Mouse (Mus musculus) limb, embryonic 13.5 days (tissue): ENCODE data around the gene Cldn1. TPM values are rescaled to one million over a fixed set of nuclear protein-coding genes. Genes with fewer than 3 reads are reported as not detected.

Source experiments
- ATAC-seq: fragments of 200-750 bp; cut with Nextera tagmentation; 2 replicates; pipeline ENCODE4 v1.8.0; 2017; ENCODE audit warnings: low read depth, moderate number of reproducible peaks, moderate TSS enrichment; ENCODE audit not compliant: low FRiP score
- H3K27ac ChIP-seq: fragments of 300-500 bp; sonication (generic); 2 replicates; pipeline ENCODE4 v1.5.1; 2015; ENCODE audit warnings: inconsistent platforms, mild to moderate bottlenecking, moderate library complexity
- H3K27me3 ChIP-seq: fragments of 300-500 bp; sonication (generic); 2 replicates; pipeline ENCODE4 v1.6.1; 2015; ENCODE audit warnings: mild to moderate bottlenecking, inconsistent platforms
- H3K36me3 ChIP-seq: fragments of 300-500 bp; sonication (generic); 2 replicates; pipeline ENCODE4 v1.6.1; 2015; ENCODE audit warnings: inconsistent platforms, mild to moderate bottlenecking, moderate library complexity
- H3K4me1 ChIP-seq: fragments of 300-500 bp; sonication (generic); 2 replicates; pipeline ENCODE4 v1.6.1; 2015; ENCODE audit warnings: inconsistent platforms
- H3K4me2 ChIP-seq: fragments of 300-500 bp; sonication (generic); replicated peaks from 2 replicates; pipeline ENCODE4 v1.6.1; 2015; ENCODE audit warnings: inconsistent platforms, mild to moderate bottlenecking, moderate library complexity
- H3K4me3 ChIP-seq: fragments of 300-500 bp; sonication (generic); 2 replicates; pipeline ENCODE4 v1.5.1; 2015; ENCODE audit warnings: moderate library complexity, mild to moderate bottlenecking, inconsistent platforms
- H3K9ac ChIP-seq: fragments of 300-500 bp; sonication (generic); 2 replicates; pipeline ENCODE4 v1.6.1; 2015; ENCODE audit warnings: mild to moderate bottlenecking, inconsistent platforms
- H3K9me3 ChIP-seq: fragments of 300-500 bp; sonication (generic); 2 replicates; pipeline ENCODE4 v1.6.1; 2016; ENCODE audit warnings: inconsistent platforms
- WGBS: fragments of 180-500 bp; shearing (Covaris S2); methylation state at CpG from one replicate; pipeline ENCODE4 v1.1.7; 2015; 5-methylcytosine and 5-hydroxymethylcytosine counted together
- polyA plus RNA-seq: library from polyadenylated mRNA; unstranded; fragments of >200 nt; fragmentation: Nextera tagmentation; extraction: Ambion mirVana; gene quantifications from 2 replicates; pipeline ENCODE4 v1.2.1, GENCODE M21; 2015

Cldn1 gene
- polyA plus RNA-seq, 1 experiment from 2014 or later = 10.7 TPM

GRCm38 (mm10) chr16:26360694-26361093 is 10.9 kb downstream of the Cldn1 start:
- Histone ChIP-seq H3K27me3 (no peaks in the 10 kb centered on the region), H3K4me3 (no peak overlapping the region), H3K4me2 (no peak overlapping the region), H3K4me1 (no peaks in the 10 kb centered on the region), H3K9me3 (peaks cover 4% of the 10 kb centered on the region; the same call in 1 of the 2 replicates), H3K9ac (no peak overlapping the region), H3K27ac (no peak overlapping the region), H3K36me3 (no peaks in the 10 kb centered on the region)
- 37% methylated on average over 3 of the region's 3 CpGs for WGBS
- no peak for ATAC-seq

DNA sequence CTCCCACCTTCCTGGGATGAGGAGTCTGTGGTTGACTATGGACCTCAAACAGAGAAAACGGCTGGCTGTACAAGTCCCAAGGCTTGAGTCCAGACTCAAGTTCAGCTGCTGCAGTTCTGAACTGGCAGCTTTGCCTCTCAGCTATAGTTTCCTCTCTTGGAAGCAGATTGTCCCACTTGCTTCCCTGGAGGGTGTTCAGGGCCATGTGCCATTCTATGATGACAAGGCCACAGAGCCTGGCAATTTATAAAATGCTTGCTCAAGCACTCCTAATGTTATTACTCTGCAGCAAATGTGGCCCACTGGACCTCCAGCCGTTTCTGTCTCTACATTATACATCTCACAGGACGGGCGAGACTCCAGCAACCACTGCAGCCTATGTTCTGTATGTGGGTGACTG is 12.0 kb downstream of the Cldn1 start:
- ATAC-seq = no peak
- H3K4me2 ChIP-seq = no peak overlapping the region
- 63% methylated on average over 4 of the region's 4 CpGs for WGBS
- H3K9me3 ChIP-seq = peaks cover 6% of the 10 kb centered on the region; the same call in 1 of the 2 replicates
- H3K27ac ChIP-seq = no peak overlapping the region
- H3K27me3 ChIP-seq = no peaks in the 10 kb centered on the region
- H3K9ac ChIP-seq = no peak overlapping the region
- H3K4me3 ChIP-seq = no peak overlapping the region
- H3K4me1 ChIP-seq = no peaks in the 10 kb centered on the region
- no peaks in the 10 kb centered on the region for H3K36me3 ChIP-seq

- no peak overlapping the region for H3K4me2 ChIP-seq
- H3K36me3 ChIP-seq = no peaks in the 10 kb centered on the region
- no peaks in the 10 kb centered on the region for H3K27me3 ChIP-seq
- H3K9me3 ChIP-seq = peaks cover 6% of the 10 kb centered on the region; the same call in 1 of the 2 replicates
- H3K27ac ChIP-seq = no peak overlapping the region
- H3K4me1 ChIP-seq = no peaks in the 10 kb centered on the region
- no peak overlapping the region for H3K4me3 ChIP-seq
- ATAC-seq = no peak
- no peak overlapping the region for H3K9ac ChIP-seq
- 92% methylated on average over 5 of the region's 5 CpGs for WGBS
Observed at GRCm38 (mm10) chr16:26358898-26359297, 12.7 kb downstream of the Cldn1 start.

DNA sequence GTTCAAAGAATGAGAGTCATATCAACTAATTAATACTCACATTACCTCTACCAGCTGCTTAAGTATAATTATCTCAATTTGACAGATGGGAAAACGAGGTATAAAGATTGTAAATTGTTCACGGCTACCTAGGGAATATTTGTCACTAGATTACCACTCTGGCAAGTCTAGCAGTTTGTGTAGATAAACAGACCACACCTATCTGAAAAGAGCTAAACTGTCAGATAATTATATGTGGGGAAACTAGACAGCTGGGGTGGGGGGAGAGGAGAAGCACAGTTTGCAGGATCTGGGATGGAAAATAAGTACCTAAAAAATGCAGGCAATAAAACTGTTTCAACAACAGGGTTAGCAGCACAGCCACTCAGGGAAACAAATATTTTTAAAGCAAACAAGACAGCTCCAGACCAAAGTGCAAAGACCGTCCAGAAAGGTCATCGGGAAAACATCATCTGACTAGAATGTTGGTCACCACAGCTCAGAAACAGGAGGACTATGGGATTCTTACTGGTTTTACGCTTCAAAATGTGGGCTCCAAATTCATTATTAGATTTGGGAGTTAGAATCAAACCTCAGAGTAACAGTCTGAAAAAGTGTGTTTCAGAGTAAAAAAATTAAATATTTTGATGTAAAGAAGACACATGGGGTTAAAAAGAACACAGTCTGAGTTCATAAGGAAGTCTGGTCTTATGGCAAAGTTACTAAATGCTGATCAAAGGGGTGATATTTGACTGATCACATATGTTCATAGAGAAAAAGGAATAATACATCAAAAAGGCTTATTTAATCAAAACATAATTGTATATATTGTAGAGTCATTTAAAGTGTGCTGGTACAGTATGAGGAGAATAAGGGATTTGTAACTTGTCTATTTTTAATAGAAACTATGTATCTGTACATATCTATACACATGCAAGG is 13.5 kb downstream of the Cldn1 start:
- ATAC-seq = no peak
- Histone ChIP-seq H3K4me1 (no peaks in the 10 kb centered on the region), H3K9me3 (peaks cover 6% of the 10 kb centered on the region; the same call in 1 of the 2 replicates), H3K9ac (no peak overlapping the region), H3K4me3 (no peak overlapping the region), H3K27me3 (no peaks in the 10 kb centered on the region), H3K4me2 (no peak overlapping the region), H3K27ac (no peak overlapping the region), H3K36me3 (no peaks in the 10 kb centered on the region)
- WGBS = 67% methylated on average over 5 of the region's 5 CpGs

DNA sequence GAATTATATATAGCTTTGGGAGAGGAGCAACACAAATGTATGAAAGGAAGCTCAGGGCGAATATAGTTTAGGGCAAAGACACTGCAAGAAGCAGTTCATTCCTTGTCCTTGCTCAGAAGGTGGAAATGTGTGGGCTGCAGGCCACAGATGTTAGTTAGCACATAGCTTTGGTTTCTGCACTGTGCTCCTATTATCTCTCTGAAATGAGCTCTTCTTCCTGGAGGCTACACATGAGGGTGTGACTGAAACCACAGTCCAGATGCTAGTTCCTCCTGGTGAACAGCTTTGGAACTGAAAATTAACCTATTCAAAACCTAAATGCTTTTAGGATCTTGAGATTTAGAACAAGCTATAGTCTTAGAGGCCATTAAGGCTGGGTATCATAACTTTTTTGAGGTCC is 16.1 kb downstream of the Cldn1 start:
- no peaks in the 10 kb centered on the region for H3K27me3 ChIP-seq
- no peak overlapping the region for H3K27ac ChIP-seq
- no peak overlapping the region for H3K4me2 ChIP-seq
- H3K4me3 ChIP-seq = no peak overlapping the region
- no peaks in the 10 kb centered on the region for H3K4me1 ChIP-seq
- WGBS = 83% methylated on average over 1 of the region's 1 CpGs
- no peak overlapping the region for H3K9ac ChIP-seq
- H3K36me3 ChIP-seq = no peaks in the 10 kb centered on the region
- H3K9me3 ChIP-seq = peaks cover 6% of the 10 kb centered on the region; the same call in 1 of the 2 replicates
- ATAC-seq = no peak

- H3K27ac ChIP-seq = no peak overlapping the region
- no peaks in the 10 kb centered on the region for H3K36me3 ChIP-seq
- no peak overlapping the region for H3K4me2 ChIP-seq
- no peak for ATAC-seq
- H3K9me3 ChIP-seq = peaks cover 2% of the 10 kb centered on the region; the same call in 1 of the 2 replicates
- 87% methylated on average over 4 of the region's 4 CpGs for whole genome bisulfite sequencing
- no peaks in the 10 kb centered on the region for H3K4me1 ChIP-seq
- H3K9ac ChIP-seq = no peak overlapping the region
- H3K27me3 ChIP-seq = no peaks in the 10 kb centered on the region
- no peak overlapping the region for H3K4me3 ChIP-seq
Observed at GRCm38 (mm10) chr16:26350786-26351185, 20.9 kb downstream of the Cldn1 start.

- H3K27me3 ChIP-seq = no peaks in the 10 kb centered on the region
- 79% methylated on average over 1 of the region's 1 CpGs for WGBS
- no peaks in the 10 kb centered on the region for H3K36me3 ChIP-seq
- H3K4me1 ChIP-seq = no peaks in the 10 kb centered on the region
- no peak overlapping the region for H3K4me2 ChIP-seq
- no peak overlapping the region for H3K9ac ChIP-seq
- no peak overlapping the region for H3K4me3 ChIP-seq
- H3K9me3 ChIP-seq = no peaks in the 10 kb centered on the region
- no peak for ATAC-seq
- no peak overlapping the region for H3K27ac ChIP-seq
Observed at GRCm38 (mm10) chr16:26348809-26349208, 22.8 kb downstream of the Cldn1 start.

GRCm38 (mm10) chr16:26316281-26316680 is 55.4 kb downstream of the Cldn1 start:
- no peaks in the 10 kb centered on the region for H3K27me3 ChIP-seq
- H3K9me3 ChIP-seq = no peaks in the 10 kb centered on the region
- no peak overlapping the region for H3K9ac ChIP-seq
- 56% methylated on average over 7 of the region's 7 CpGs for WGBS
- H3K27ac ChIP-seq = no peak overlapping the region
- H3K4me3 ChIP-seq = no peak overlapping the region
- peak; percentile 36; the same call in 1 of the 2 replicates for ATAC-seq
- H3K4me2 ChIP-seq = no peak overlapping the region
- H3K4me1 ChIP-seq = 0 out of 2 replicates have a peak, but pooled peaks cover 7% of the 10 kb centered on the region
- no peaks in the 10 kb centered on the region for H3K36me3 ChIP-seq

GRCm38 (mm10) chr16:26314815-26315214 is 56.8 kb downstream of the Cldn1 start:
- H3K27me3 ChIP-seq = no peaks in the 10 kb centered on the region
- H3K27ac ChIP-seq = no peak overlapping the region
- H3K4me2 ChIP-seq = no peak overlapping the region
- H3K4me3 ChIP-seq = no peak overlapping the region
- WGBS = 69% methylated on average over 13 of the region's 13 CpGs
- no peak for ATAC-seq
- H3K36me3 ChIP-seq = no peaks in the 10 kb centered on the region
- H3K9ac ChIP-seq = no peak overlapping the region
- H3K9me3 ChIP-seq = no peaks in the 10 kb centered on the region
- 0 out of 2 replicates have a peak, but pooled peaks cover 7% of the 10 kb centered on the region for H3K4me1 ChIP-seq

DNA sequence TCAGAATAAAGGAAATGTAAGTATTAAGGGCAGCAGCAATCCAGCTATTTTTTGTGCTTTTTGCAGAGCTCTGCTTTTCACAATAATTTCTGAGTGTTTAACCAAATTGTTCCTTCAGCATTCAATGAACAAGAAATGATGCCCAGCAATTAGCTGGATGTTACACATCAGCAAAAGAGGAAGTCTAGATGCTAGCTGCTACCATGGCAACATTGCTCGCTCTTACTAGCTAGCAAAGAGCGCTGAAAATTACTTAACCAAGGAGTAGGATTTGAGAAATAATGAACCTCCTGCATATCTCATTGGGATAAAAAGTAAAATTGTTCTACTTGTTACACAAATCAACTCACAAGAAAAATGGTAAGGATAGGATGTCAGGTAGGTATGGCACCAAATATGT is 62.2 kb downstream of the Cldn1 start:
- no peaks in the 10 kb centered on the region for H3K36me3 ChIP-seq
- H3K4me3 ChIP-seq = no peak overlapping the region
- H3K27ac ChIP-seq = no peak overlapping the region
- no peaks in the 10 kb centered on the region for H3K4me1 ChIP-seq
- no peak overlapping the region for H3K9ac ChIP-seq
- no peaks in the 10 kb centered on the region for H3K27me3 ChIP-seq
- no peaks in the 10 kb centered on the region for H3K9me3 ChIP-seq
- 84% methylated on average over 2 of the region's 2 CpGs for WGBS
- ATAC-seq = no peak
- H3K4me2 ChIP-seq = no peak overlapping the region
